Mouse (Mus musculus): Measurements from ENCODE around the gene Hlx.

The Hlx gene

GRCm38 (mm10) chr1:184732556-184733049 lies at the start of gene Hlx:
Hlx (minus strand) TSS chr1:184732619.
- DNase-seq, result peak in 1 of 2 experiments; percentile 9

- DNase-seq, result no peak
Measured at GRCm38 (mm10) chr1:184782161-184782513, 49.7 kb upstream of the Hlx start.

GRCm38 (mm10) chr1:184781286-184782160 lies 49.1 kb upstream of the Hlx start:
- DNase-seq, result no peak

- no peak for DNase-seq
Measured at GRCm38 (mm10) chr1:184778157-184778556, 45.7 kb upstream of the Hlx start.

GRCm38 (mm10) chr1:184777061-184777795 lies 44.8 kb upstream of the Hlx start:
- DNase-seq, result no peak

GRCm38 (mm10) chr1:184775289-184775688 lies 42.9 kb upstream of the Hlx start:
- no peak for DNase-seq

GRCm38 (mm10) chr1:184771891-184772249 lies 39.5 kb upstream of the Hlx start:
- no peak for DNase-seq

- DNase-seq, result peak; percentile 31 to 64
Measured at GRCm38 (mm10) chr1:184771202-184771890, 38.9 kb upstream of the Hlx start.

- DNase-seq, result no peak
Measured at GRCm38 (mm10) chr1:184763866-184764265, 31.4 kb upstream of the Hlx start.

GRCm38 (mm10) chr1:184762941-184763340 lies 30.5 kb upstream of the Hlx start:
- DNase-seq, result no peak

GRCm38 (mm10) chr1:184761988-184762387 lies 29.6 kb upstream of the Hlx start:
- DNase-seq, result no peak

- DNase-seq, result no peak
Measured at GRCm38 (mm10) chr1:184752671-184753070, 20.3 kb upstream of the Hlx start.

GRCm38 (mm10) chr1:184750114-184750664 lies 17.8 kb upstream of the Hlx start:
- no peak for DNase-seq

GRCm38 (mm10) chr1:184748692-184749152 lies 16.3 kb upstream of the Hlx start:
- peak; percentile 12 to 38 for DNase-seq

- peak; percentile 23 to 24 for DNase-seq
Measured at GRCm38 (mm10) chr1:184737876-184738479, 5.6 kb upstream of the Hlx start.

- no peak for DNase-seq
Measured at GRCm38 (mm10) chr1:184737228-184737627, 4.8 kb upstream of the Hlx start.

- DNase-seq, result no peak
Measured at GRCm38 (mm10) chr1:184736260-184736659, 3.8 kb upstream of the Hlx start.

- no peak for DNase-seq
Measured at GRCm38 (mm10) chr1:184734991-184735920, 2.8 kb upstream of the Hlx start.

- peak in 1 of 2 experiments; percentile 11 for DNase-seq
Measured at GRCm38 (mm10) chr1:184734067-184734830, 1.8 kb upstream of the Hlx start.

GRCm38 (mm10) chr1:184733300-184734066 lies 1.1 kb upstream of the Hlx start:
- peak in 1 of 2 experiments; percentile 10 for DNase-seq
